Mouse (Mus musculus): ENCODE measurements around the gene Csl.

The Csl gene

DNA sequence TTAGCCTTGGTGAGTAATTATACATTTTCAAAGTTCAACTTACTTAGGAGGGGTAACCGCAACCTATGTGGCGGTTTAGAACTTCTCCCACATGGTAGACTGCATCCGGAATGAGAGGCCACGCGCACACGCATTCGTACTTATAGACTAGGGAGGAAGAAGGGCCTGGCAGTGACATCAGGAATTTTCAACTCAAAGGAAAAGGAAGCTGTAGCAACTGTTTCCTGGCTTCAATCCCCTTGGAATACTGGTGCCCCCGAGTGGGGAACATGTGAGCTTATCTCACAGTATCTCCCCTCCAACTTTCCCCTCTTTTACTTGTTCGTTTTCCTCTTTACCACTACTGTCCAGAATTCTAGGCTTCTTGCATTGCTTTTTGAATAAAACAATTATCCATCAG is at the start of gene Csl:
Csl (minus strand) TSS at position 101 of the 400 bp plus-strand sequence.
- DNase-seq (ENCODE audit: low read depth, low spot score), result no peak
- H3K27me3 ChIP-seq (ENCODE audit: control insufficient read depth, insufficient read depth, low read length, poor library complexity, severe bottlenecking), result no peaks in the 10 kb centered on the region
- H3K36me3 ChIP-seq (ENCODE audit: control insufficient read depth, insufficient read depth, low read length, poor library complexity, severe bottlenecking), result no peaks in the 10 kb centered on the region

DNA sequence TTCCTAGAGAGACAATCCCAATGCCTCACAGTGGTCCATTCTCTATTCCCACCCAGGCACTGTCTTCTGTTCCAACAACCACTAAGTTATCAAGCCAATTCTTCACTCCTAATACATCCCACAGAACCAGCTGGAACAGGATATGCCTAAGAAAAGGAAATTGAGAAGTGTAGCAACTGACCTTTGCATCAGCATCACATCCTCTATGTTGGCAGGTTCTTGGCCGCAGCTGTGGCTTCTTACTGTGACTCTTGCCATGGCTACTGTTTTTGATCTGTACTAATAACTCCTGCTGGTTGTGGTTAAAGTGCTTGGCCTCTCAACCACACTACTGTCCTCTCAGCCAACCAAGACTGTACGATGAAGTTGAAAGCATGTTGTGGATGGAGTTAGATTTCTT is 30.0 kb upstream of the Csl start:
- Histone ChIP-seq H3K27me3 (ENCODE audit: control insufficient read depth, insufficient read depth, low read length, poor library complexity, severe bottlenecking) (no peaks in the 10 kb centered on the region), H3K36me3 (ENCODE audit: control insufficient read depth, insufficient read depth, low read length, poor library complexity, severe bottlenecking) (no peaks in the 10 kb centered on the region)
- DNase-seq (ENCODE audit: low read depth, low spot score), result no peak

DNA sequence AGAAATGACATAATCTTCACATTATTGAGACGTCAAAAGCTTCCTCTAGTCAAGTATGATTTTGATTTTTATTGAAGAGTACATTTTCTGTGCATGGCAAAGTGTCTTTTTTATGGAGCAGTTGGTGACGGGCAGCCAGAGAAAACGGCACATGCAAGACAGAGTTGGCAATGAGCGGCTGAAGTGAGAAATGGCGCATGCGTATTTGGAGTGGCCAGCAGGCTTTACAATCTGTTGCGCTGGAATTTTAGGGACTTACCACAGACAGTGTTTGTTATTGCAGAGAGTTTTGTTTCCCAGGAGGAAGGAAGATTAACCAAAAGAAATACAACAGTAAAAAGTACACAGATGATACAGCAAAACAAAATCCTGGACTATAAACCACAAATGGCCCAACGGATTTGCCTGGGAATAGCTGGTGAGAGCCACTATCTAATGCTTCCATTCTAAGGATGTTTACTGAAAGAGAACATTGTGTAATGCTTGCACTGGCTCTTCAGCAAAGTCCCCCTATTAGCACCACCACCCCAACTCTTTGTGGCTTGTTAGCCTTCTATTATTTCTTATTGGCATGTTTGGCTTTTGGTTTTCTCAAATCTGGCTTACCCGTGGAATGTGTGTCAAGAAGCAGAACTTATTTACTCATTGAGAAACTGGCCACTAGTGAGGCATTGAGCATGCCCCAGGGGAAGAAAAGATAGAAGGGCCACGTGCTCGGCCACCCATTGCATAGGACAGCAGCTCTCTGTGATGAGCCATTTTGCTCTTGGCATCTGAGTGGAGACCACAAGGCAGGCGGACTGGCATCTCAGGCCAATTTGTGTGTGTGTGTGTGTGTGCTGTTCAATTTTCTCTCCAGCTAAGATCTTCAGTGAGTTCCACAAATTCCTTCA is 15.0 kb upstream of the Csl start:
- Histone ChIP-seq H3K36me3 (ENCODE audit: control insufficient read depth, insufficient read depth, low read length, poor library complexity, severe bottlenecking) (no peaks in the 10 kb centered on the region), H3K27me3 (ENCODE audit: control insufficient read depth, insufficient read depth, low read length, poor library complexity, severe bottlenecking) (no peaks in the 10 kb centered on the region)
- DNase-seq (ENCODE audit: low read depth, low spot score), result no peak

DNA sequence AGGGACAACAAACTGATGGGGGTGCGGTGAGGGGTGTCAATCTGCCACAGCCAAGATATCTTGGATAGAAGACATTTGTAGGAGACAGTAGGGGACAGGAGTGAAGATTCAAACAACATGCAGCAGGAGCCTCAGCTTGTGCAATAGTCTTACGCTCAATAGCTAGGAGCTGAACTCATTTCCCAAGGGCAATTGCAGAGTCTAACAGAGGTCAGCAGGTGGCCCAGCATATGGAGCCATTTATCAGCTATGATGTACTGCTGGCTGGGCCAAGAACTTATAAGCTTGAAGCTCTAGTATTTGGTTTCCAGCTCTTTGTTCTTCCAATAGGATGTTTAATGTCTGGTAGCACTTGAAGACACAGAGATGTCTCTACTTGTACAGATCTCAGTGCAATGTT is 9.3 kb downstream of the Csl start:
- Histone ChIP-seq H3K27me3 (ENCODE audit: control insufficient read depth, insufficient read depth, low read length, poor library complexity, severe bottlenecking) (no peaks in the 10 kb centered on the region), H3K36me3 (ENCODE audit: control insufficient read depth, insufficient read depth, low read length, poor library complexity, severe bottlenecking) (no peaks in the 10 kb centered on the region)
- DNase-seq (ENCODE audit: low read depth, low spot score), result no peak

DNA sequence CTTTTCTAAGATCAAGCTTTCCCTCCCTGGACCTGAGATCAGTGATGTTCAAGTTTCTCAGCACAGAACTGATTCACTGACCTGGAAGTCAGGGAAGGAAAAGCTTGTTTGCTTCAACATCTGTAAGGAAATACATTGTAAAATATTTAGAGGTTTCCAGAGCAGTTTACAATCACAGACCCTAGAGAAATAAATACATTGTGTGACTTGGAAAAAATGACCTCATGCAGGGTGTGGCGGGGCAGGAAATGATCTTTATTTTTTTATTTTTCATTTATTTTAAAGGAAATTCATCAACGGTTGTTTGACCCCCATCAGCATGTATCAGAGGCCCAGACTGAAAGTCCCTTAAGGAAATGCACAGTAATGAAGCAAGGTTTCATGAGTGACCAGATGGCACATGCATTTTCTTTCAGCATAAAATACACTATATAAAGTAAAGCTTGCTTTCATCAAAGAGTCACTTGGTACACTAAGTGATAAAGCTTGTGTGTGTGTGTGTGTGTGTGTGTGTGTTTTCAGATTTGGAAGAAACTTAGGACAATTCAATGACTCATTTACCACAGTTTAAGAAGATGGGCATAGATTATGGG is 10.7 kb downstream of the Csl start:
- H3K27me3 ChIP-seq (ENCODE audit: control insufficient read depth, insufficient read depth, low read length, poor library complexity, severe bottlenecking), result no peaks in the 10 kb centered on the region
- H3K36me3 ChIP-seq (ENCODE audit: control insufficient read depth, insufficient read depth, low read length, poor library complexity, severe bottlenecking), result no peaks in the 10 kb centered on the region
- DNase-seq (ENCODE audit: low read depth, low spot score), result no peak

DNA sequence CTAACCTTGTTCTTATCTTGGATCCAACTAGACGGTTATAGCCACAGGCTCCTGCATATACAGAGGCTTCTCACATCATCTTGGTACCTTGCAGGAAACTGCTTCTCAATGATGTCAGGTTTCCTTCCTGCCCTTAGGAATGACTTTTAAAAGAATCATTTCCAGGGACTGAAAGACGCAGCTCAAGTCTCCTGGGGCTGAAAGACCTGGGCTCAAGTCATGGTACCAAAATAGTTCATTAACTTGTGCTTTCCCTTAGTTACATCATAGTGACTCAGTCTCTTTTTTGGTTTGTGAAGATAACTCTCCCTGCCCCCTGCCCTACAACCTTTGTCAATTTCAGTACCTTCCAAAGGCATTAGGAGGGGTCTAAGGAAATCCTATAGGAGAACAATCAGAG is 11.4 kb downstream of the Csl start:
- no peak for DNase-seq (ENCODE audit: low read depth, low spot score)
- Histone ChIP-seq H3K27me3 (ENCODE audit: control insufficient read depth, insufficient read depth, low read length, poor library complexity, severe bottlenecking) (no peaks in the 10 kb centered on the region), H3K36me3 (ENCODE audit: control insufficient read depth, insufficient read depth, low read length, poor library complexity, severe bottlenecking) (no peaks in the 10 kb centered on the region)

DNA sequence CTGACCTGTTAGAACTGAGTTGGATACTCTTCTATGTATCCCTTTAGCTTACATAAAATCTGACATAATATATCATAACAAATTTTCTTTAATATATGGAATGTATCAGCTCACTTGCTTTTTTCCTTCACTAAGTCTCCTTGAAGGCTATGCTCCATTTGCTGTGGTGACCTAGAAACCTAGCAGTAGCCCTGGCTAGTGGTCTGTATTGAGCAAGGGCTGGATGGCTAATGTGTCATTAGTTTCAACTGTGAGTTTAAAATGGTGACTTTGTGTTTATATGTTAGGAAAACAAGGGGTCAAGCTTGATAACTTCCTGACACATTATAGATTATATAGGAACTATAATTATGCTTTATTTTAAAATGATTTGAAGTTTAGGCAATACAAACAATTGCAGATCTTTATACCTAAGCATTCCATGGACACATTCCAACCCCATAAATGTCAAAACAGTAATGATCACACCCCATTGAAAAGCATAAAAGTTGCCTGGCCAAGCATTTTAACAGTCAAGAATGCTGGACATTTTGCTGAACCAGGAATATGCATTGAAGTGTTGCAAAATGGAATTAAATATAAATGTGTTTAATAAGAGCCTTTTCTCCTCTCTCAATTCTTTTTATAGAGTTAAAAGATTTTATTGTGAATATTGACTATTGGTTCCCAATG is 17.7 kb downstream of the Csl start:
- Histone ChIP-seq H3K27me3 (ENCODE audit: control insufficient read depth, insufficient read depth, low read length, poor library complexity, severe bottlenecking) (no peaks in the 10 kb centered on the region), H3K36me3 (ENCODE audit: control insufficient read depth, insufficient read depth, low read length, poor library complexity, severe bottlenecking) (no peaks in the 10 kb centered on the region)
- no peak for DNase-seq (ENCODE audit: low read depth, low spot score)

DNA sequence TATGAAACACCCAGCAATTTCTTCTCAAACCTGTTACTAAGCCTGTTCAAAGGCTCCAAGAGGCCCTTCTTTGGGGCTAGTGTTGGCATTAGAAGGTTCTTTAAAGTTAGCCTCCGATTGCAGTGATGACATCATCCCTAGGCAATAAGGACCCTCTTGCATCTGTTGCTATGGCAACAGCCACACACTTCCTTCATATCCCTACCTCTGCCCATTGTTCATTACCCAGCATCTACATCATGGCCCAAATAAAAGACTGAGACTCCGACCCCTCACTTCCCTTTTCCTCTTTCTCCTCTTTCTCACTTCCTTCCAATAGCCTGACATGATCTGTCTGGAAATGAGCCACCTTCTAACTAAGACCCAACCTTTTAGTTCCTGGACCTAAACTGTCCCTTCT is 46.3 kb downstream of the Csl start:
- peak; percentile 4 for DNase-seq (ENCODE audit: low read depth, low spot score)
- Histone ChIP-seq H3K36me3 (ENCODE audit: control insufficient read depth, insufficient read depth, low read length, poor library complexity, severe bottlenecking) (no peaks in the 10 kb centered on the region), H3K27me3 (ENCODE audit: control insufficient read depth, insufficient read depth, low read length, poor library complexity, severe bottlenecking) (no peaks in the 10 kb centered on the region)

DNA sequence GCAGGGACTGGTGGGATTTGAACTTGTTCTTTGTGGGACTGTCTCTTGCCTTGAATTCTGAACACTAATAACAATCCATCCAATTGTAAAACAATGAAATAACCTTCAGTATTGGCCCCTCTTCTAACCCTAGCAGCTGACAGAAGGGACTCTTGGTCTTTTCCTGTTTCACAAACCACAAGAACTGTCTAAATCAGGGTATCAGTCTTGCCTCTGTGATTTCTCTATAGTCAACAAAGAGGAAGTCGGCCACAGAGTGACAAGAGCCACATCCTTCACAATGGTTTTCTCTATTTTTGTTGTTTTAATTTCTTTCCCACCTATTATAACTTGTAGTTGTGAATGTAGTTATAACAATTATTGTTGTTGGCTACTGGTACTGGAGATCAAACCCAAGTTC is 47.9 kb downstream of the Csl start:
- DNase-seq (ENCODE audit: low read depth, low spot score), result peak; percentile 63
- H3K36me3 ChIP-seq (ENCODE audit: control insufficient read depth, insufficient read depth, low read length, poor library complexity, severe bottlenecking), result no peaks in the 10 kb centered on the region
- H3K27me3 ChIP-seq (ENCODE audit: control insufficient read depth, insufficient read depth, low read length, poor library complexity, severe bottlenecking), result no peaks in the 10 kb centered on the region

All from splenic B cell, adult 2 months (primary cell).